Mouse (Mus musculus) 3134 (cell line): ENCODE results near the gene Cpeb2.

Source experiments
- DNase-seq: peaks from one replicate; pipeline ENCODE4 v3.0.0-alpha.2; 2011; ENCODE audit warnings: low spot score; ENCODE audit not compliant: insufficient read length; ENCODE audit errors: extremely low read depth

Cpeb2 gene

DNA sequence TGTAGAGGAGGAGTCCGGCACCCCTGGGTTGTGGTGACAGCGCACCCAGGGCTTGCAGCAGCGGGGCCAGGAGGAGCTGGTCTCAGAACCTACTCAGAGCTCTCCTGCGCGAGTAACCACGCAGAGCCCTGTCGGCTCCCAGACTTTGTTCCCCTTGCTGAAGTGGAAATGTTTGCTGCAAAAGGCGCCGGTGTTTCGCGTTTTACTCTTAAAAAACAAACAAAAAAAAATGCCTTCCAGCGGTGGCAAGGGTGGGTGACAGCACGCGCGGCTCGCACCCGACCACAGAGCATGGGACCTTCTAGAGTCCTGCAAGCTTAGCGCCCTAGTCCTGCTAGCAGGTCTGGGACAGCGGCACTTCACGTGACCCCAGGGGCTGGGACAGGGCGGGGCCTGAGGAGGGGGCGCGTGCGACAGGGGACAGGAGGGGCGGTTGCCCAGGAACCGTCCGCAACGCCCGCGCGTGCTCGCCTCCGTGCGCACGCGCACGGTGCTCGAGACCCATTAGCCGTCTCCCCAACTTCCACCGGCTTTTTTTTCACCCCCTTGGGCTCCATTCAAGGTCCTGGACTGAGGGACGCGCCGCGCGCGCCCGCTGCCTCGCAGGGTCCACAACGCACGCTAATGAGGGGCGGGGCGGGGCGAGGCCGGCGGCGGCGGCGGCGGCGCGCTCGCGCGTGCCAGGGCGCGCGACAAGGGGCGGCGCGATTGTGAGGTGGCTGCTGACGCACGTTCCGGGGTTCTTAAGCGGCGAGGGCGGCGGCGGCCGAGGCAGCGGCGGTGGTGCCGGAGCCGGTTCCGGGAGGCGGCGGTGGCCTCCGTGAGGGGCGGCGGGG, at the start of gene Cpeb2:
TSS of gene Cpeb2 (plus strand) at position 691 of the 836 bp plus-strand sequence.
- DNase-seq: peak; percentile 95

DNA sequence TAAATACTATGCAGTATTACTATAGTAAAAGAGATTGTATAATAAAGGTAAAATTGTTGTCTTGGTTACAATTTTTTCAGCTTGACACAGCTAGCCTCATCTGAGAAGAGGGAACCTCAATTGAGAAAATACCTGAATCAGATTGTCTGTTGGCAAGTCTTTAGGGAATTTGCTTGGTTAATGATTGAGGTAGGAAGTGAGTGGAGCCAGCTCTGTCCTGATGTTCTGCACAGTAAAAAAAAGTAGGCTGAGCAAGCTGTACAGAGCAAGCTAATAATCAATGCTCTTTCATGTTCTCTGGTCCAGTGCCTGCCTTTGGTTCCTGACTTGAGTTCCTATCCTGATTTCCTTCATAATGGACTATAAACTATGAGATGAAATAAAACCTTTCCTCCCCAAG, 49.4 kb upstream of the Cpeb2 start:
- no peak for DNase-seq

DNA sequence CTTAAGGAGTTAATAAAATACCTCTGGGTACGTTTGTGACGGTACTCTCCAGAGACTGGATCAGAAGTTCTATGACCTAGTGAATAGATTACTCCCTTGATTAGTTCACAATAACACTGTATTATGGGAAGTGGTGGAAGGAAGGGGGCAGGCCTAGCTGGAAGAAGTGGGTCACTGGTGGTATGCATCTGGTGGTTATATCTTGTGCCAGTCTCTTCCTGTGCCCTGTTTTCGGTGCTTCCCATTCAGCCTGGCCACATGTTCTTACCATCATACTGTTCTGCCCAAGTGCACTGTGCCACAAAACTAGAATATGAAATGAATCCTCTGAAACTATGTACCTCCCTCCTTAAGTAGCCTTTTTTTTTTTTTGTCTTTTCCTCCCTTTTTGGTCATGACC, 48.1 kb upstream of the Cpeb2 start:
- no peak for DNase-seq

DNA sequence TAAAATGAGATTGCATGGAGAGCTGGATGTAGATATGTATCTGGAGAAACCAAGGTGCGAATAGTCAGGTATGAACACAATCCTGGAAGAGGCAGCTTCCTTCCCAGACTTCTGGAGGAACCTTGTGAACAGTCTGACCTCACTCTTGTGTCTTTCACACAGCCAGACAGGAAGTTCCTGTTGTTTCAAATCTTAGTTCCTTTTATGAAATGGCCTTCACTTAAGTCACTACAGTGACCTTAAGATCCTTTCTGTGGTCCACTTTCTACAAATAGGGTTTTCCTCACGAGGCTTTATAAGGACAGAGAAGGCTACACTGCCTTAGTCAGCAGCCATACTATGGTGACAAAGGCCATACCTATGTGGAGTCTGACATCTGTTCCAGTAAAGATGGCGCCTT, 47.5 kb upstream of the Cpeb2 start:
- DNase-seq: no peak

DNA sequence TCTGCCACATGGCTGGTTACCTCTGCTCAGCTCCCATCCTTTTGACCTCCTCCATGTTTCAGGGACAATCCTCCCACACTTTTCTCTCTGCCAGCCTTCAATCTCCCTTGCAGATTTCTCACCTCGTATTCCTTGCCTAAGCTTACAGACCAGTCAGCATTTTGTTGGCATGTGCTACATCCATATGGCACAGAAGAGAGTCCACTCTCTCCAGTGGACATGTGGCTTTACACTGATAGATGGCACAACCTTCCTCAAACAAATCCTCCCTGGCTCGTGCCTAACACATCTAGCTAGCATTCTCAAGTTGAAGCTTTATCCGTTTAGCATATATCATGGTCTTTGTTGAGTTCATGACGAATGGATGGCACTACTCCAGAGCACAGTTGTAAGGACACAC, 32.3 kb upstream of the Cpeb2 start:
- no peak for DNase-seq

DNA sequence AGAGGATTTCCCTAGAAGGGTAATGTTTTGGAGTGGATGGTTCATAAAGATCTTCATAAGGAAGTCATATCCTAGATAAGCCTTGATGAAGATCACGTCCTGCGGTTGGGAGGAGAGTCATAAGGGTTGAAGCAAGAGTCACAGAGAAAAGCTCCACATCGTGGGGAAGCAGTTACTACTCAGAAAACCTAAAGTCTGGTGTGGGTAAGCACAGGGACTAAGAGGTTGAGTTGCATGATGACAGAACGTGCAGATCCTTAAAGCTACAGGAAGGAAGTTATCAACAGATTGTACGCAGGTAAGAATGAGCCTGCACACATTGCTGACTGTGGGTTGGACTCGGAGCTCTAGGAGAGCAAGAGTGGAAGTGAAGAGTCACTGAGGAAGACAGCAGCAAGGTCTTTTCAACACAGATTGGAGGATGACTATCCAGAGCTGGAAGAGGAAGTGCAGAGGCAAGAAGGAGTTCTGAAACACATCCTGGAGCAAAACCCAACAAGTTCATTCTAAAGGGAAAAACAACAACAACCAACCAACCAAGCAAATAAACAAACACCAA, 26.4 kb upstream of the Cpeb2 start:
- DNase-seq: no peak

DNA sequence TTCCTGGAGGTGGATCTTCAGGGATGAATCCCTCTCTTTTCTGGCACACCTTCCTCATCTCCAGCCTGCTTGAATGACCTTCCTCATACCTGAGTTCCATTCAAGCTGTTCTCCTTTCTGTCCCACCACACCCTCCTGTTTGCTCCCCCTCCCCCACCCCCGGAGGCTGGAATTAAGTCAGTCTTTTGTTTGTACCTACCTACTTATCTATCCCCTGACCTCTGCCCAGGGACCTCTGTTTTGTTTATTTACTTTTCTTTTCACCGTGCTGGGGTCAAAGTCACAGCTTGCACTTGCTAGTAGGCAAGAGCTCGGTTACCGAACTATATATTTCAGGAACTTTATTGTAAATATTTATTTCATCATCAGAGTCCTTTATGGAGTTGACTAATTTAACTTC, 15.5 kb upstream of the Cpeb2 start:
- DNase-seq: no peak

DNA sequence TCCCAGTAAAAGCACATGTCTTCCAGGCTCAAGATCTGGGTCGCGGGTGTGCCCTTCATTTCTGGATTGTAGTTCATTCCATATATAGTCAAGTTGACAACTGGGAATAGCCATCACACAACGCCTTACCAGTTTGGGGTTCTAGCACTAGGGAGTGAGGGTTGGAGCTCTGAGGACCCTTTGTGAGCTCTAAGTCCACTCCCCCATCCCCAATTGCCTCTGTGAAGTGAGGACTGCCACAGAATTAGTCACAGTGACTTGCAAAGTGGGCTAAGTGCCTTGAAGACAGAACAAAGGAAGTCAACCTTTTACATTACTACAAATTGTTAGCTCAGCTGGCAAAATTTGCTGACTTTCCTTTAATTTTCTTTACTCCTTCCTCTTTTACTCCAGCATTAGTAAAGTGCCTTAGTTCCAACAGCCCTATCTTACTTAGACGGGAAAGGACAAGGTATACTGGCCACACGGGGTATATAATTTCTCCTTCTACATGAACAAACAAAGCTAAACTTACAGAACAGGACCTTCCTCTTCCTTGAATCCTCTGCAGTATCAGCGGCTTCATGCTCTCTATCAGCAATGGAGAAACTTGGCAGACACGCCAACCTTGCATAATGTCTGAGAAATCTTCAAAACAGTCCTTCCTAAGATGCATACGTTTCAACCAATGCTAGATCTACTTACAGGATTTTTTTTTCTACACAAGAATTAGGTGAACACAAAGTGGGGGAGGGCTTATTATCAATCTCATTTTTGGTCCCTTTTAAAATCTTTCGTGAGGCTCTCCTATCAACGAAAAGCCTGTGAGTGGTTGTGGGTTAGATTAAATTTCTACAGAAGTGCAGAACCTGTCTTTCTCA, 14.8 kb upstream of the Cpeb2 start:
- DNase-seq: no peak

DNA sequence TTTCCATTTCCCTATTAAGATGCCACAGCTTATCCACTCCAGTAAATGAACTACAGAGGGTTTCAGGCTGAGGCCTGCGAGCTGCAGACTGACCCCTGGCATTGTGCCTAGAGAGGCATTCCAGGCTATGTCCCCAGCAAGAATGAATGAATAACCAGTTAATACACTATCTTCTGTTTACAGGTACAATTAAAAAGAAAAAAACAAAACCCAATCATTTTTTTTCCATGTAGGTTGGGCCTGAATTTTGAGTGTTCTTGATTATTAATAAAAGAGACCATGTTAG, 14.2 kb upstream of the Cpeb2 start:
- no peak for DNase-seq

DNA sequence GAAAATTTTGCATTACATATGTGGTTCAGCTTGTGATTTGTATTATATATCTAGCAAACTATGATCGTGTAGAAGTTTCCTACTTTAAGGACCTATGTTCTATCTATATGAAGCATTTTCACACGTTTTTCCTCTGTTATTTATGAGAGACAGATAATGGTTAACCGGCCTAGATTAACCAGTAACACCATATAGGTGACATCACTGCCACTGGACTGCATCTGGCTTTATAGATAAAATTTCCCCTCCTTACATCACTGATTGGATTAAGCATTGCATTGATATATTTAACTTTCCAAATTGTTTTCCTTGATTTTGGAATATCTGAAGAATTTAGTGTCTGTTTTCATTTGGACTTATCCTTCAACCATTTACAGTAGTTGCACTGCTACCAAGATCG, 9.6 kb upstream of the Cpeb2 start:
- DNase-seq: no peak

DNA sequence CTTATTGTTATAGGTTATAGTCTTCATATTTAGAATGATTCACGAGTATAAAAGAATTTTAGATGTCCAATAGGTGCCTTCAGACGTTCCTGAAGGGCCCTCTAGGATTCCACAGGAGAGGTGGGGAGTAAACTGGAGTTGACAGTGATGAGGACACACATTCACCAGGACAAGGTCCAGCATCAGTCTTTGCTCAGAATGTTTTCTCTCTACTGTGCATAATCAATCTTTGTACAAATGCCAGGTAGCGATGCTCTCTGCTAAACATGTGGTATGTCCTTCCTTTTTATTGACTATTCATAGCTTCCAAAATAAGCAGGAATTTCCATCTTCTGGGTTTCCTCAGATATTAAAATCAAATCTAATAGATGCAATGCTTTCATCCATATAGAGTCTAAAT, 8.7 kb upstream of the Cpeb2 start:
- DNase-seq: no peak

DNA sequence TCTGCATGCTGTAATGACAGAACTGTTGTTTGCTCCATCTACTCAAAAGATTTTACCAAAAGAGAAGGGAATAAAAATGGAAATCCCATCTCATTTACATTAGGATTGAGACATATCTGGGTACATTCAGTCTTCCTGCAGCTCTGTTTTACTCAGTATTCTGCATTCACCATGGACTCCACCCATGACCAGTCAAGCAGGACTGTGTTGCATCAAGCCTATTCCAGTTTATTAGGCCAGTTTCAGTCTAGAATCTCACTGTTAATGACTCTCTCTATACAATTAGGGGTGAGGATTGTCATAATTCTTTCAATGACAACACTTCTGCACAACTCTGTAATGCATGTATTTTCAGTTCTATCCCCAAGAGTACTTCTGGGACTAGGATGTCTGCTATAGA, 6.8 kb upstream of the Cpeb2 start:
- no peak for DNase-seq

DNA sequence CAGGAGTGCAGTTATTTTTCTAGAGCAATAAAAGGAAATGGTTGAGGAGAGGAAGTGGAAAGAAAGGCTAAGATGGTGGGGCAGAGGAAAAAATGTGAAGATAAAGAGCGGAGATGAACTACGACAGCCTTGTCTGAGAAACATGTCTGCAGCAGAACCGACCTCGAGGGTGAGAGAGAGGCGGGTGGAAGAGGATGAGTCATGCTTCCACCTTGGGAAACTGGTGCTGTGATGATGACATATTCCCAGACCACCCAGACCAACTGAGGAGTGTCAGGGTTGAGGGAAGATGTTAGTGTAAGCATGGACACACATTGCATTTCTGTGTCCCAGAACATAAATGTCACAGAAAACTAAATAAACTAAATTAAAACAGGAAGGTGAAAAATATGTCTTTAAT, 5.4 kb upstream of the Cpeb2 start:
- DNase-seq: no peak

DNA sequence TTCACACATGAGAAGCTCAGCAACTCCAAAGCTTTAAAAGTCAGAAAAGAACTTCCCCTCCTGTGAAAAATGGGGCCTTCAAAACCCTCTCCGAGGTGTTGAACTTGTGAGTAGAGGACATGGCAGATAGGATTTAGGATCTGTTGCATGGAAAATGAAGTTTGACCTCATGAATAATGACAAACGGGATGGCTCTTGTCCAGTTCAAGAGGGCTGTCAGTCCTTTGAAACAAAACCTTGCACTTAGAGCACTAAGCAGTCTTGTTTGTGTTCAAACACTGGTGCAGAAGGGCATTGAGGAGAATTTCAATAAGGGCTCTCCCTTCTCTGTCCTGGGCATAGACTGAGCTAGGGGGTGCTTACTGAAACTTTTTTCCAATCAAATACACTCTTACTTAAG, 1.9 kb upstream of the Cpeb2 start:
- no peak for DNase-seq

DNA sequence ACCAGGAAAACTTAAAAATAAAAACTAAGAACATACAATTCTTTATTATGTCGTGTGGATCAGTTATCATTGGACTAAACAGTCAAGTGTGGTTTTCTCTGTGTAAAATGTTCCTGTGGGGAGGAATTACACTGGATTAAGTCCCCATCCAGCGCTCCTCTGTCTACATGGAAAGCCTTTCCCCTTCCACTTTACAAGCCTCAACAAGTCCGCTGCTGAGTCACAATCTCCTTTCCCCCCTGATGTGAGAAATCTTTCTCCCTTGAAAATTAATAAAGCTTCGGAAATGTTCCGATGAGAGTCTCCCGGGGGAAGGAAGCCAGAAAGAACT, 856 bp upstream of the Cpeb2 start:
- DNase-seq: no peak

DNA sequence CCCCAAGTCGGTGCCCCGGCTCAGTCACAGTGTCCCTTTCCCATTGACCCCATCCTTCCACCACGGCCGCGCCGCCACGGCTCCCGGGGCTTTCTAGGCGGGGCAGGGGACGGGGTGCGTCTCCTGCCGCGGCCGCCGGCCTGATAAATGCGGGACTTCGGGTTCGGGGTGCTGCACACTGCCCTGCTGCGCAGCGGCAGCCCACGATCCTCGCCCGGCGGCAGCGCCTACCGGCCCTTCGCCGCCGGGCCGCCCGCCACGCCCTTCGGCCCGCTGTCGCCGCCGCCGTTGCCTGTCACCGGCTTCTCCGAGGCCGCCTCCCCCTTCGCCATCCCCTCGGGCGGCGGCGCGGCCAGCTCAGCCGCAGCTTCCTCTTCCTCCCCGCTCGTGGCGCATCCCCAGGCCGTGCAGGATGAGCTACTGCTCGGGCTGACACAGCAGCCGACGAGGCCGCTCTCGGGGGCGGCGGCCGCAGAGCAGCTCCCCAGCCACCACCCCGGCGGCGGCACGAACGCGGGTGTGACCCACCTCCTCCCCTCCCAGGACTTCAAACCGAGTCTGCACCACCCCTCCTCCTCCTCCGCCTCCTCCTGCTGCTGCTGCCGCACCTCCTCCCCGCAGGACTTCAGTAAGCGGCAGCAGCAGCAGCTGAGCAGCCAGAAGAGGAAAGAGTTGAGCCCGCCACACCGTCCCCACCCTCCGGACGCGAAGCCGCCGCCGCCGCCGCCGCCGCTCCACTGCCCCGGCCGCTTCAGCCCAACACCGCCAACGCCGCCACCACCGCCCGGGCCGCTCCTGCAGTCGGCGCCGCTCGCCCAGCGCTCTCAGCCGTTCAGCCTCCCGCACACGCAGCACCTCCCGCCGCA, 579 bp downstream of the Cpeb2 start:
- peak; percentile 90 for DNase-seq

DNA sequence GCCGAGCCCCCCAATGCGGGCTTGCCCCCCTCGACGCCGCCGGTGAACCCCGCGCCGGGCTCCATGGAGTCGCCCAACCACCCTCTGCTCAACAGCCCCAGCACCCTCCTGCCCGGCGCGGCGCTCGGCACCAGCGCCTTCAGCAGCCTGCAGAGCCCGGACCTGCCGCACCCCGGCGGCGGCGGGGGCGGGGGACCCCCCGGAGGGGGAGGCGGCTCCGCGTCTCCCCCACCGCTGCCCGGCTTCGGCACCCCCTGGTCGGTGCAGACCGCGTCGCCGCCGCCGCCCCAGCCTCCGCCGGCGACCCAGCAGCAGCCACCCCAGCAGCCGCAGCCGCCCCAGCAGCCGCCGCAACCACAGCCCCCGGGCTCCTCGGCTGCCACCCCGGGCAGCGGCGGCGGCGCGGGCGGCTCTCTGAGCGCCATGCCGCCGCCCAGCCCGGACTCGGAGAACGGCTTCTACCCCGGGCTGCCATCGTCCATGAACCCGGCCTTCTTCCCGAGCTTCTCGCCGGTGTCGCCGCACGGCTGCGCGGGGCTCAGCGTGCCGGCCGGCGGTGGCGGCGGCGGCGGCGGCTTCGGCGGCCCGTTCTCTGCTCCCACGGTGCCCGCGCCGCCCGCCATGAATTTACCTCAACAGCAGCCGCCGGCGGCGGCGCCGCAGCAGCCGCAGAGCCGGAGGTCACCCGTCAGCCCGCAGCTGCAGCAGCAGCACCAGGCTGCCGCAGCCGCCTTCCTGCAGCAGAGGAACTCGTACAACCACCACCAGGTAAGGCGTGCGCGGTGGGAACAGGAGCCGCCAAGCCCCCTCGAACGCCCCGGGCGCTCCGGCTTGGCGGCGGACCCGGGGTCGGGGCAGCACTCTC, 1.6 kb downstream of the Cpeb2 start:
- DNase-seq: peak; percentile 43

DNA sequence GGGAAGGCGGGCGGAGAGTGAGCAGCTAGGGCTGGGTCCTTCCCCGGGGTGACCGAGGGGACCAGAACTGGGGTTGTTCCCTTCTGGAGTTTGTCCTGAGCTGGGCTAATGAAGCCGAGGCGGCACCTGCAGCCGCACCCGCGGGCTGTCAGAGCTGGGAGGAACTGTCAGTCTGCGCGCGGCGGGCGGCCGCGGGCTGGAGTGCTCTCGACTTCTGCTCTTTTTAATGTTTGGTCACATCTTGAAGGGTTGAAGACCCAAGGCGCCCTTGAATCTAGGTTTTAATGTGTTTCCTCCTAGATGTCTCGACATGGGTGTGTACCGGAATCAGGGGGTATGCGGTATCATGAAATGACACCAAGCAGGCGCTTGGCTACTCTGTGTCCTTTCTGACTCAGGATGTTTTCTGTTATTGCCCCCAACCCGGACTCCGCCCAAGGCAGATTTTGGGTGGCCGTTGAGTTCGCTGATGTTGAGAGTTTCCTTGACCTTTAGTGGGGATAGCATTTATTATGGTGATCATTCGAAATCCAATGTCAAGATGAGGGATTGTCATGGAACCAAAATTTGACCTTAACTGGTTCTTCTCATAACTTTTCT, 2.3 kb downstream of the Cpeb2 start:
- peak; percentile 68 for DNase-seq

DNA sequence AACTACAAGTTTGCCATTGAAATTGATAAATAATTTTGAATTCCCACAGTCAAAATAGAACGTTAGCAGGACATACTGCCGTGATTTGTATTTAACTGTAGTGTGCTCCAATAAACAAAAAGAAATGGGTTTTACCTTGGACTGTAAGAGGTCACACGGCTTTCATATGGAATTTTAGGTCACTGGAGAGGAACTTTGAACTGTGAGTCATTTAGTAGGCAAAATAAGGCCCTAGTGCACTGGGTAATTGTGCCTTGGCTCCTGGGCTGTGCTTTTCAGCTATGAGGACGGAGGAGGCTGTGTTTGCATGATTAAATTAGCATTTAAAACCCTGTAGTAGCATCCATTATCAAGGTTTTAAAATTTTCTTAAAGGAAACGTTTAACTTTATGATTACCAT, 3.0 kb downstream of the Cpeb2 start:
- no peak for DNase-seq

DNA sequence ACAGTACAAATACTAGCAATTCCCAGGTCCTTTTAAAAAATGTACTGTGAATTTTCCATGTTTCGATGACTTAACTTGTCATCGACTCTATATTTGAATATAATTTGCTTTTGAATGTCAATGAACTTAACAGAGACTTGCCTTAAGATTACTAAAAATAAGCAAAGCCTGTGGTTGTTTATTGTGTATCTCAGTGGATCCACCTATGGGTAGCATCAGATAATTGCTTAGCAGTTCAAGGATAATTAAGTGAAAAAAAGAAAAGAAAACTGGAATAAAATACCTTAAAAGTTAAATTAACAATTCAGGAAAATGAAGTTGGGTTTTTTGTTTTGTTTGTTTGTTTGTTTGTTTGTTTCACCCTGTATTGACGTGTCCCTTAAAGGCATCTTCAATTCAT, 3.5 kb downstream of the Cpeb2 start:
- no peak for DNase-seq
